Mouse (Mus musculus) frontal cortex, postnatal 14 days (tissue): ENCODE measurements around the gene Ceacam3.
"Not testable (repeated sequence)": the region's sequence is repeated elsewhere in the genome, so short reads cannot be mapped to it uniquely, and the experiment has no call there.

Source experiments
- DNase-seq, 2 experiments: peaks; one replicate each; pipeline ENCODE4 v3.0.0; 2022; ENCODE audit warnings: low spot score in 2 of 2

Gene Ceacam3

GRCm38 (mm10) chr7:17149931-17150330, at the start of gene Ceacam3:
Ceacam3 (plus strand) TSS chr7:17150282.
- no peak for DNase-seq

DNA sequence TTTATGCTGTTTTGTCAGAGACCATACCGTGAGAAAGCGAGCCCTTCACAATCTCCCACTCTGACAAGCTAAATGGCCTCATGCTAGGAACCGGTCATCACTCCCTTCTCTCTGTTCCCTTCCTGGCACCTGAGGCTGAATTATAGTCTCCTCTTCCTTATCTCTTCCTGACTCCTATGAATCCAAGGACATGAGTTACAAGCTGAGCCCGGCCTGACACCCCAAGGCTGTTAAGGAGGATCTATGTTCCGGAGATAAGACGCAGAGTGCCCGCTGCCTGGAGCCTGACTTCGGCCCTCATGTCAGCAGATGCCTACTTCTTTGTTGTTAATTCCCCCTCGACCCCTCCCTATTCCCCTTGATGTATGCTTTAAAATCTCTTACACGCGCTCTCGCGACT, 48.5 kb upstream of the Ceacam3 start:
- DNase-seq: not testable (repeated sequence)

DNA sequence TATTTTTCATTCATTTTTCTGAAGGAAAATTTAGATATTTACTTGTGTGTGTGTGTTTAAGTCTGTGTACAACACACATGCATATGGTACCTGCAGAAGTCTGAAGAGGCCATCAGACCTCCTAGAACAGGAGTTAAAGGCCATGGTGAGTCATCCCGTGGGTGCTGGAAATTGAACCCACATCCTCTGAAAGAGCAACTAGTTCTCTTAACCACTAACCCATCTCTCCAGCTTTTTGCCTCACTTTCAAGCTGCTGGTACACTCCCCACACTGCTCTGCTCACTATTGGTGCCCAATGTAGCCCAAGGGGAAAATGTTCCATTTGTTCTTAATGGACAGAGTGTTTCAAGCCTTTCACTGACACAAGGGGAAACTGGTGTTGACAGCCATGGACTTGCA, 14.8 kb upstream of the Ceacam3 start:
- DNase-seq: no peak

DNA sequence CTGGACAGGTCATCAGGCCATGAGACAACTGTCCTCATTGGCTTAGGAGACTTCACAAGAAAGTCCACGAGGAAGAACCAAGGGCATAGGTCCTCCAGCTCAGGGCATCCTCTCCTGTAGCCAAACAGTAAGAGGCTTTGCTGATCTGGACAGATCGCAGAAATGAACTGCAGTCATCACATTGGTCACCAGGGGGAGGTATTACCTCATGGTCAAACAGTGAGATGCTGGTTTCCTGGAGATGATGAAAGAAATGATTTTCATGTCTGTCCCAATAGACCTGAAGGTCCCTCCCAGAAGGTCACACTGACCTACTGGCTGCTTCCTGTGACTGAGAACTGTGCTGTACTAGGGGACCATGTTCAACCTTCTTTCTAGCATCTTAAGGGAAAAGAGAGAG, 5.6 kb downstream of the Ceacam3 start:
- DNase-seq: no peak

- no peak for DNase-seq
Observed at GRCm38 (mm10) chr7:17156885-17157677, 7.0 kb downstream of the Ceacam3 start.

DNA sequence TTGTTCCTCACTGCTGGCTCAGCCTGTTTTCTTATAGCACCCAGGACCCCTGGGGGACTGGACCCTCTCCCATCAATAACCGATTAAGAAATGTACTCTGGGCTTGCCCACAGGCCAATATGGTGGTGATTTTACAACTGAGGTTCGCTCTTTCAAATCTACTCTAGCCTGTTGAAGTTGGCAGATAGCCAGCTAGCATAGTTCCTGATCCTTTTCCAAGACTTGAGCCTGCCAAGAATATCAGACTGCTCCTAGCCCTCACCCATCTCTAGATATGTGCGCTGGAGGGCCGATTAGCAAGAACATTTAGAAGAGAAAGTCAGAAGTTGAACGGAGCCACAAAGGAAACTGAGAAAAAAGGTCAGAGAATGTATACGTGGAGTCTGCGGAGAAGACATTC, 8.9 kb downstream of the Ceacam3 start:
- DNase-seq: no peak

- DNase-seq: no peak
Observed at GRCm38 (mm10) chr7:17171827-17172226, 21.7 kb downstream of the Ceacam3 start.

GRCm38 (mm10) chr7:17203177-17203576, 53.1 kb downstream of the Ceacam3 start, which contains the start of gene Psg29:
Psg29 (plus strand) TSS chr7:17203477.
- no peak for DNase-seq

- no peak for DNase-seq
Observed at GRCm38 (mm10) chr7:17205530-17206184, 55.6 kb downstream of the Ceacam3 start.
